Mouse (Mus musculus): ENCODE measurements around the gene Ino80b. TPM values are rescaled to one million over a fixed set of nuclear protein-coding genes. Genes with fewer than 3 reads are reported as not detected.

Gene Ino80b
- polyA plus RNA-seq, 1 experiment from 2014 or later, result 20.0 TPM

DNA sequence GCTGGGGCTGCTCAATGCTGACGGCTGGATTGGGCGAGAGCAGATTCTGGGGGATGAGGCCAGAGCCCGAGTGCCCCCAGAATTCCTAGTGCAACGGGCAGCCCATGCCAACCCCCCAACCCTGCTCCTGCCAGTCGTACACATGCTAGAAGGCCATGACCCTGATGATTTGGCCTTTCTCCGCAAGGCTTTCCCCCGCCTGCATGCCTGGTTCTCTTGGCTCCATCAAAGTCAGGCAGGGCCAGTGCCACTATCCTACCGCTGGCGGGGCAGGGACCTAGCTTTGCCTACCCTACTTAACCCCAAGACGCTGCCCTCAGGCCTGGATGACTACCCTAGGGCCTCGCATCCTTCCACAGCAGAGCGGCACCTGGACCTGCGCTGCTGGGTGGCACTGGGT, 7.6 kb downstream of the Ino80b start:
- H3K4me3 ChIP-seq (ENCODE audit: low read depth, low read length), result 0 out of 2 replicates have a peak overlapping the region, but pooled peaks have one; percentile 5
- H3K27me3 ChIP-seq (ENCODE audit: control insufficient read depth, insufficient read depth, low read length), result no peaks in the 10 kb centered on the region
- H3K4me1 ChIP-seq (replicated peaks; ENCODE audit: control insufficient read depth, insufficient read depth, low read length), result peaks cover 12% of the 10 kb centered on the region; the same call in 1 of the 2 replicates
- no peaks in the 10 kb centered on the region for H3K9me3 ChIP-seq (ENCODE audit: control insufficient read depth, low read length)
- whole genome bisulfite sequencing, result 94% methylated on average over 13 of the region's 13 CpGs
- no peak overlapping the region for H3K27ac ChIP-seq (ENCODE audit: low read depth, low read length)
- no peak overlapping the region for H3K4me2 ChIP-seq (ENCODE audit: low read depth, low read length, severe bottlenecking)
- DNase-seq (ENCODE audit: low spot score) (peak; percentile 59), ATAC-seq (replicated peaks; ENCODE audit: low FRiP score) (no peak)
- no peaks in the 10 kb centered on the region; the same call in none of the 2 replicates for H3K36me3 ChIP-seq (ENCODE audit: control insufficient read depth, insufficient read depth, low read length)
- H3K9ac ChIP-seq (ENCODE audit: low read length), result no peak overlapping the region

DNA sequence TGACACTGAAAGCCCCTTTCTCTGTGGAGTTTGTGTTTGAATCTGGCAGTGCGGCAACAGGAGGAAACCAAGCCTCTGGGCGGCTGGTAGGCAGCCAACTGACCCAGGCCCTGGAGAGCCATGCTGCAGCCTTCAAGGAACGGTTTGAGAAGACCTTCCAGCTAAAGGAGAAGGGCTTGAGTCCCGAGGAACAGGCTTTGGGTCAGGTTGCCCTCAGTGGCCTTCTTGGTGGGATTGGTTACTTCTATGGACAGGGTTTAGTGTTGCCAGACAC, 8.1 kb downstream of the Ino80b start:
- 0 out of 2 replicates have a peak overlapping the region, but pooled peaks have one; percentile 5 for H3K4me3 ChIP-seq (ENCODE audit: low read depth, low read length)
- no peaks in the 10 kb centered on the region; the same call in none of the 2 replicates for H3K36me3 ChIP-seq (ENCODE audit: control insufficient read depth, insufficient read depth, low read length)
- H3K4me2 ChIP-seq (ENCODE audit: low read depth, low read length, severe bottlenecking), result no peak overlapping the region
- ATAC-seq (replicated peaks; ENCODE audit: low FRiP score) (no peak), DNase-seq (ENCODE audit: low spot score) (no peak)
- no peak overlapping the region for H3K27ac ChIP-seq (ENCODE audit: low read depth, low read length)
- H3K9me3 ChIP-seq (ENCODE audit: control insufficient read depth, low read length), result no peaks in the 10 kb centered on the region
- peaks cover 11% of the 10 kb centered on the region; the same call in 1 of the 2 replicates for H3K4me1 ChIP-seq (replicated peaks; ENCODE audit: control insufficient read depth, insufficient read depth, low read length)
- H3K9ac ChIP-seq (ENCODE audit: low read length), result no peak overlapping the region
- 90% methylated on average over 4 of the region's 4 CpGs for WGBS
- H3K27me3 ChIP-seq (ENCODE audit: control insufficient read depth, insufficient read depth, low read length), result no peaks in the 10 kb centered on the region

DNA sequence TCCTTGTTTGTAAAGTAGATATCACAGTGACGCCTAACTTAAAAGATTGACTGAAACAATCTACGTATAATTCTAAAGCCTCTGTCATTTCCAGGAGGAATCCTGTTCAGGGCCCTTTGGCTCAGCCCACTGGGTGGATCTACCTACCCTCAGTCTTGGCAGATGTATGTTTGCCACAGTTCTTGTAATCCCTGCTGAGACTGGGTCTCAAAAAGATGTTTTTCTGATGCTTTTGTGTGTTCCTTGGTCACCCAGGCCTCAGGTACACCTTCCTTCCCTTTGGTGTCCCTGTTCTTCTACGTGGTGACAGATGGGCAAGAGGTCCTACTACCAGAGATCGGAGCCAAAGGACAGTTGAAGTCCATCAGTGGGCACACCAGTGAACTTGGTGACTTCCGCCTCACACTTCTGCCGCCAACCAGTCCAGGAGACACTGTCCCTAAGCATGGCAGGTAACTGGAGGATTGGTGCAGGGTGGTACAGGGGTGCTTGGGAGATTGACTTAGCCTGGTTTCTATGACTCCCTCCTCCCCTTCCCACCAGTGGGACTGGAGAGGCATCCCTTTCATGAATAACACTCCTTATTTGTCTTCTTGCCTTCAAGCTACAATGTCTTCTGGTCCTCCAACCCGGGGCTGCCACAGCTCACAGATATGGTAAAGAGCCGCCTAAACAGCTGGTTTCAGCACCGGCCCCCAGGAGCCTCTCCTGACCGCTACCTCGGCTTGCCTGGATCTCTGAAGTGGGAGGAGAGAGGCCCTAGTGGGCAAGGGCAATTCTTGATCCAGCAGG, 8.7 kb downstream of the Ino80b start:
- Histone ChIP-seq H3K27me3 (ENCODE audit: control insufficient read depth, insufficient read depth, low read length) (no peaks in the 10 kb centered on the region), H3K4me2 (ENCODE audit: low read depth, low read length, severe bottlenecking) (peak overlapping the region; percentile 96)

DNA sequence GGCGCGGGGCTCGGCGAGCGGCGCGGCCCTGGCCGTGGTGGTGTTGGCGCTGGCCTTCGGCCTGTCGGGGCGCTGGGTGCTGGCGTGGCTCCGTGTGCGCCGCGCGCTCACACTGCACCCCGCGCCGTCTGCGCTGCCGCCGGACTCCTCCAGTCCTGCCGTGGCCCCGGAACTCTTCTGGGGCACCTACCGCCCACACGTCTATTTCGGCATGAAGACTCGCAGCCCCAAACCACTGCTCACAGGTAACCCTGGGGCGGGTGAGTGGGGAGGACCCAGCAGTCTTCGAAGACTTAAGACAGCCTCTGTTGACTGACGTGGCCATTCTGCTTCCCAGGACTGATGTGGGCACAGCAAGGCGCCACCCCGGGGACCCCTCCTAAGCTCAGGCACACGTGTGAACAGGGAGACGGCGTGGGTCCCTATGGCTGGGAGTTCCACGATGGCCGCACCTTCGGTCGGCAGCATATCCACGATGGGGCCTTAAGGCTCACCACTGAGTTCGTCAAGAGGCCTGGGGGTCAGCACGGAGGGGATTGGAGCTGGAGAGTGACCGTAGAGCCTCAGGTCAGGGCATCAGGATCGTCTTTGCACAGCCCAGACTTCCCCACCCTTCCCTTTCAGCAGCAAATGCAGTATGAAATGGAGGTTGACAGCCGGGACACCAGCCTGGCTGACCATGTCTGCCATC, 9.4 kb downstream of the Ino80b start:
- peaks cover 11% of the 10 kb centered on the region; the same call in 1 of the 2 replicates for H3K4me1 ChIP-seq (replicated peaks; ENCODE audit: control insufficient read depth, insufficient read depth, low read length)
- H3K4me3 ChIP-seq (ENCODE audit: low read depth, low read length), result peak overlapping the region; percentile 87
- H3K27ac ChIP-seq (ENCODE audit: low read depth, low read length), result peak overlapping the region; percentile 44
- 2% methylated on average over 44 of the region's 48 CpGs for WGBS
- no peaks in the 10 kb centered on the region for H3K9me3 ChIP-seq (ENCODE audit: control insufficient read depth, low read length)
- H3K4me2 ChIP-seq (ENCODE audit: low read depth, low read length, severe bottlenecking), result peak overlapping the region; percentile 96
- ATAC-seq (replicated peaks; ENCODE audit: low FRiP score), result no peak; the same call in 1 of the 2 replicates
- no peaks in the 10 kb centered on the region; the same call in none of the 2 replicates for H3K36me3 ChIP-seq (ENCODE audit: control insufficient read depth, insufficient read depth, low read length)
- H3K9ac ChIP-seq (ENCODE audit: low read length), result peak overlapping the region; percentile 85
- H3K27me3 ChIP-seq (ENCODE audit: control insufficient read depth, insufficient read depth, low read length), result no peaks in the 10 kb centered on the region
- peak; percentile 56 for DNase-seq (ENCODE audit: low spot score)

More for the DNA sequence above, 8.7 kb downstream of the Ino80b start:
- no peaks in the 10 kb centered on the region for H3K9me3 ChIP-seq (ENCODE audit: control insufficient read depth, low read length)
- no peaks in the 10 kb centered on the region; the same call in none of the 2 replicates for H3K36me3 ChIP-seq (ENCODE audit: control insufficient read depth, insufficient read depth, low read length)
- DNase-seq (ENCODE audit: low spot score), result no peak
- no peak overlapping the region for H3K27ac ChIP-seq (ENCODE audit: low read depth, low read length)
- H3K4me3 ChIP-seq (ENCODE audit: low read depth, low read length), result peak overlapping the region; percentile 87
- ATAC-seq (replicated peaks; ENCODE audit: low FRiP score), result no peak
- peaks cover 11% of the 10 kb centered on the region; the same call in 1 of the 2 replicates for H3K4me1 ChIP-seq (replicated peaks; ENCODE audit: control insufficient read depth, insufficient read depth, low read length)
- peak overlapping the region; percentile 85 for H3K9ac ChIP-seq (ENCODE audit: low read length)
- 84% methylated on average over 11 of the region's 11 CpGs for WGBS

DNA sequence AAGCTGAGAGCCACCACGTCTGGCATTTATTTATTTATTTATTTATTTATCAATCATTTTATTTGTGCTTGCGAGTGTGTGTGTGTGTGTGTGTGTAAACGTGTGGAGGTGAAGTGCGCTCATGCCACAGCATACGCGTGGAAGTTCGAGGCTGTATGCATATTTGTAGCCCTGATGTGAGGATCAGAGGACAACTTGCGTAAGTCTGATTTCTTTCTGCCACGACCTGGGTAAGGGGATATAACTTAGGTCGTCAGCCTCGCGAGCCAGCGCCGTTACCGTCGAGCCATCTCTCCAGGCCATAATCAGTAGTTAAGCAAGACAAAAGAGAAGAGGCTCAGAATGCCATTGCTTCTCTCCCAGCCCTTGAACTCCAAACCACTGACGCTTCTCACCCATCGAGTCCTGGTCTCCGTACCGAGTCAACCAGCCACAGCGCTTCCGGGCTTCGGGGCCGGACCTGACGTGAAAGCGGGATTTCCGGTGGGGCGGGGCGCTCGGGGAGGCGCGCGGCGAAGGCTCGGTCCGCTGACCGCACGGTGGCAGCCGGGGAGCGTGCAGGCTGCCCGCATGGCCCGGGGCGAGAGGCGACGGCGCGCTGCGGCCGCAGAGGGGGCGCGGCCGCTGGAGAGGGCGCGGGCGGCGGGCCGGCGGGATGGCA, 10.1 kb downstream of the Ino80b start, which contains the start of gene Mogs:
Mogs (plus strand) TSS at position 486 of the 661 bp plus-strand sequence.
- peak within 1 kb of the TSS; percentile 87 for H3K4me3 ChIP-seq (ENCODE audit: low read depth, low read length)
- H3K4me2 ChIP-seq (ENCODE audit: low read depth, low read length, severe bottlenecking), result peak within 1 kb of the TSS; percentile 96
- peak within 1 kb of the TSS; percentile 85 for H3K9ac ChIP-seq (ENCODE audit: low read length)
- H3K27me3 ChIP-seq (ENCODE audit: control insufficient read depth, insufficient read depth, low read length), result no peaks in the 10 kb centered on the region
- DNase-seq (ENCODE audit: low spot score), result peak; percentile 95
- H3K27ac ChIP-seq (ENCODE audit: low read depth, low read length), result peak within 1 kb of the TSS; percentile 44
- ATAC-seq (replicated peaks; ENCODE audit: low FRiP score), result peak; percentile 89
- peaks cover 10% of the 10 kb centered on the region; the same call in 1 of the 2 replicates for H3K4me1 ChIP-seq (replicated peaks; ENCODE audit: control insufficient read depth, insufficient read depth, low read length)
- H3K36me3 ChIP-seq (ENCODE audit: control insufficient read depth, insufficient read depth, low read length), result no peaks in the 10 kb centered on the region; the same call in none of the 2 replicates
- no peaks in the 10 kb centered on the region for H3K9me3 ChIP-seq (ENCODE audit: control insufficient read depth, low read length)
- 1% methylated on average over 56 of the region's 58 CpGs for WGBS

DNA sequence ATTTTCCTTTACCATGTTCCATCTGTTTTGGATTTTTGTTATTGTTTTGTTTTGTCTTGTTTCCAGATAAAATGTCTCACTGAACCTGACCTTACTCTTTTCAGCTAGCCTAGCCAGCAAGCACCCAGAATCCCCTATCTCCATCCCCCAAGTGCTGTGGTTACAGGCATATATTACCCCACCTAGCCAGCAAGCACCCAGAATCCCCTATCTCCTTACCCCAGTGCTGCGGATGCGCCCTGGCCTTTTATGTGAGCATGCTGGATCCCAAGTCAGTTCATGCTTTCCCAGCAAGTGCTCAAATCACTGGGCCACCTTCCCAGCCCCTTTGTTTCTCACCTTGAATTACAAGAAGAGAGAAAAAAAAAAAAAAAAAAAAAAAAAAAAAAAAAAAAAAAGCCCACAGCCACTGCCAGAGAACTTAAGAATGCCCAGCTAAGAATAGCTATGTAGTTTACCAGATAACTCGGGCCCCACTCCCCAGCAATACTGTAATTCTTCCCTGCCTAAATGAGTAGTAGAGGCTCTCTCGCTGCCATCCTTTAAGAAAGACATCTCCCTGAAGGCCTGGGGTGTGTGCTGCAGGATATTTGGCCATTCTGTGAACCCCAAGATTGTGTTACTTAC, 13.6 kb downstream of the Ino80b start:
- Histone ChIP-seq H3K4me2 (ENCODE audit: low read depth, low read length, severe bottlenecking) (no peak overlapping the region), H3K4me3 (ENCODE audit: low read depth, low read length) (no peak overlapping the region), H3K36me3 (ENCODE audit: control insufficient read depth, insufficient read depth, low read length) (no peaks in the 10 kb centered on the region), H3K27ac (ENCODE audit: low read depth, low read length) (no peak overlapping the region), H3K4me1 (replicated peaks; ENCODE audit: control insufficient read depth, insufficient read depth, low read length) (peaks cover 20% of the 10 kb centered on the region), H3K9ac (ENCODE audit: low read length) (no peak overlapping the region), H3K27me3 (ENCODE audit: control insufficient read depth, insufficient read depth, low read length) (no peaks in the 10 kb centered on the region), H3K9me3 (ENCODE audit: control insufficient read depth, low read length) (no peaks in the 10 kb centered on the region)
- DNase-seq (ENCODE audit: low spot score) (no peak), ATAC-seq (replicated peaks; ENCODE audit: low FRiP score) (no peak)
- WGBS, result 90% methylated on average over 4 of the region's 4 CpGs

DNA sequence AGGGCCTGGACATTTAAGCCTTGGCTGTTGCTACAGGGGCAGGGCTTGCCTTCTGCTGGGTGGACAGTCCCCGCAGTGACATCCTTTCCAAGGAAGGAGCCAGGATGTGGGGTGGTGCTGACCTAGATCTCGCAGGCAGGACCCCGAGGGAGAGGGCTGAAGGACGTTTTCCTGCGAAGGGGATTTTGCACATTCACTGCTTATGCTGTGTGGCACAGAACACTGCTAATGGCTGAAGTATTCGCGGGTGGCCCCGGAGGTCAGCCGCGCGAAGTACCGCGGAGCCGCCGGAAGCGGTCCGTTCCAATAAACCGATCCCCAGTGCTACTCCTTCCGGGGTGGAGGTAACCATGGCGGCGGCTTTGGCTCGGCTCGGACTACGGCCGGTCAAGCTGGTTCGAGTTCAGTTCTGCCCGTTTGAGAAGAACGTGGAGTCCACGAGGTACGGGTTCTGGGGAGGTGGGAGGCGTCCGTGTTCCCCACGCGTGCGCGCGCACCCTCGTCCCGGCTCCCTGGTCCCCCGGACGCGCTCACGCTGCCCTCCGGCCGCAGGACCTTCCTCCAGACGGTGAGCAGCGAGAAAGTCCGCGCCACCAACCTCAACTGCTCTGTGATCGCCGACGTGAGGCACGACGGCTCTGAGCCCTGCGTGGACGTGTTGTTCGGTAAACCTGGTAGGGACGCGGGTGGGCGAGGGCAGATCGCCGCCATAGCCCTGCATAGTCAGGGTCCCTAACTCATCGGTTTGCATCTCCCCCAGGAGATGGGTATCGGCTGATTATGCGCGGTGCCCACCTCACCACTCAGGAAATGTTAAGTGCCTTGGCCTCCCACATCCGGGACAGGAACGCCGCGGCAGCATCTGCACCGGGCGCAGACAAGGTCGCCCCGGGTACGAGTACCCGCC, 16.2 kb downstream of the Ino80b start, which contains the start of gene Mrpl53:
Mrpl53 (plus strand) TSS at position 279 of the 907 bp plus-strand sequence.
- under 1% methylated on average over 76 of the region's 76 CpGs for WGBS
- DNase-seq (ENCODE audit: low spot score), result peak; percentile 87

More for the DNA sequence above, 16.2 kb downstream of the Ino80b start, which contains the start of gene Mrpl53:
- peak within 1 kb of the TSS; percentile 76 for H3K4me3 ChIP-seq (ENCODE audit: low read depth, low read length)
- peak within 1 kb of the TSS; percentile 85 for H3K4me2 ChIP-seq (ENCODE audit: low read depth, low read length, severe bottlenecking)
- no peaks in the 10 kb centered on the region for H3K36me3 ChIP-seq (ENCODE audit: control insufficient read depth, insufficient read depth, low read length)
- H3K9ac ChIP-seq (ENCODE audit: low read length), result peak within 1 kb of the TSS; percentile 83
- no peaks in the 10 kb centered on the region for H3K27me3 ChIP-seq (ENCODE audit: control insufficient read depth, insufficient read depth, low read length)
- H3K9me3 ChIP-seq (ENCODE audit: control insufficient read depth, low read length), result no peaks in the 10 kb centered on the region
- peaks cover 15% of the 10 kb centered on the region for H3K4me1 ChIP-seq (replicated peaks; ENCODE audit: control insufficient read depth, insufficient read depth, low read length)
- H3K27ac ChIP-seq (ENCODE audit: low read depth, low read length), result peak within 1 kb of the TSS; percentile 70
- peak; percentile 88 for ATAC-seq (replicated peaks; ENCODE audit: low FRiP score)

Measured in forebrain, embryonic 11.5 days (tissue).